Mouse (Mus musculus) hindbrain, embryonic 12.5 days (tissue): ENCODE measurements at regions not wholly inside any gene's neighbourhood (a gene's known extent, or its start where the extent isn't known, plus 50 kb on each side); places are given as distances from the start of the nearest gene placed in this dataset.

ENCODE experiments used
- ATAC-seq: fragments of 200-750 bp; cut with Nextera tagmentation; 2 replicates; pipeline ENCODE4 v1.8.0; 2017; ENCODE audit warnings: moderate TSS enrichment; ENCODE audit not compliant: low FRiP score
- H3K27ac ChIP-seq: fragments of 300-500 bp; sonication (generic); 2 replicates; pipeline ENCODE4 v1.5.1; 2016; ENCODE audit warnings: mild to moderate bottlenecking
- H3K27me3 ChIP-seq: fragments of 300-500 bp; sonication (generic); 2 replicates; pipeline ENCODE4 v1.6.1; 2016; ENCODE audit warnings: mild to moderate bottlenecking
- H3K36me3 ChIP-seq: fragments of 300-500 bp; sonication (generic); 2 replicates; pipeline ENCODE4 v1.6.1; 2016; ENCODE audit warnings: mild to moderate bottlenecking
- H3K4me1 ChIP-seq: fragments of 300-500 bp; sonication (generic); 2 replicates; pipeline ENCODE4 v1.6.1; 2016
- H3K4me2 ChIP-seq: fragments of 300-500 bp; sonication (generic); replicated peaks from 2 replicates; pipeline ENCODE4 v1.6.1; 2016; ENCODE audit warnings: mild to moderate bottlenecking
- H3K4me3 ChIP-seq: fragments of 300-500 bp; sonication (generic); 2 replicates; pipeline ENCODE4 v1.5.1; 2016; ENCODE audit warnings: mild to moderate bottlenecking
- H3K9ac ChIP-seq: fragments of 300-500 bp; sonication (generic); 2 replicates; pipeline ENCODE4 v1.6.1; 2016; ENCODE audit warnings: mild to moderate bottlenecking, moderate library complexity
- H3K9me3 ChIP-seq: fragments of 300-500 bp; sonication (generic); replicated peaks from 2 replicates; pipeline ENCODE4 v1.6.1; 2016; ENCODE audit warnings: mild to moderate bottlenecking
- WGBS: fragments of 180-500 bp; shearing (Covaris S2); methylation state at CpG from one replicate; pipeline ENCODE4 v1.1.7; 2016; 5-methylcytosine and 5-hydroxymethylcytosine counted together

- WGBS, result 74% methylated on average over 8 of the region's 8 CpGs
- Histone ChIP-seq H3K4me3 (no peak overlapping the region), H3K9me3 (peaks cover 62% of the 10 kb centered on the region), H3K36me3 (no peaks in the 10 kb centered on the region), H3K27me3 (peaks cover 3% of the 10 kb centered on the region; the same call in 1 of the 2 replicates), H3K9ac (no peak overlapping the region), H3K4me2 (no peak overlapping the region), H3K27ac (no peak overlapping the region), H3K4me1 (0 out of 2 replicates have a peak, but pooled peaks cover 4% of the 10 kb centered on the region)
- no peak for ATAC-seq
These were observed 61.1 kb downstream of the Rtl1 start for GRCm38 (mm10) chr12:109539046-109539445.

GRCm38 (mm10) chr12:109538641-109539040 lies 61.5 kb downstream of the Rtl1 start:
- H3K9me3 ChIP-seq, result peaks cover 62% of the 10 kb centered on the region
- no peak overlapping the region for H3K4me2 ChIP-seq
- no peak overlapping the region for H3K4me3 ChIP-seq
- H3K9ac ChIP-seq, result no peak overlapping the region
- no peak for ATAC-seq
- H3K36me3 ChIP-seq, result no peaks in the 10 kb centered on the region
- H3K4me1 ChIP-seq, result 0 out of 2 replicates have a peak, but pooled peaks cover 4% of the 10 kb centered on the region
- WGBS, result 79% methylated on average over 3 of the region's 3 CpGs
- peaks cover 3% of the 10 kb centered on the region; the same call in 1 of the 2 replicates for H3K27me3 ChIP-seq
- no peak overlapping the region for H3K27ac ChIP-seq

DNA sequence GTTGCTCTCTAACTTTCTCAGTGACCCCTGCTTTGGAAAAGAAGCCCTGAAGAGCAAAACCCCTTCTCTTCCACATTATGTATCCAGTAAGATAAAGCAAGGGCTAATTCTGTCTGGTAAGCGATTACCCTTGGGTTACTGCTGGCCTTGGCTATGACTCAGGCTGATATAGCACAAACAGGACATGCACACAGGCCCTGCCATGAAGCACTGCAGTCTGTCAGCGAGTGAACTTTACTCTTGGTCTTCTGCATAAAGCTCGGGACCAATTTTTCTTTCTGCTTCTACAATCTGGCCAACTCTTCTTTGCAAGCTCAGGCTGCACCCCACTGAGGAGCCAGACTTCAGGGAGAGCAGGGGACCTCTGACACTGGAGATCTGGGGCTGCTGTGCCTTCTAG lies 63.6 kb downstream of the Rtl1 start:
- no peaks in the 10 kb centered on the region for H3K36me3 ChIP-seq
- H3K4me1 ChIP-seq, result peaks cover 10% of the 10 kb centered on the region; the same call in 1 of the 2 replicates
- 88% methylated on average over 3 of the region's 3 CpGs for WGBS
- H3K4me3 ChIP-seq, result no peak overlapping the region
- H3K9me3 ChIP-seq, result peaks cover 41% of the 10 kb centered on the region
- ATAC-seq, result no peak
- no peak overlapping the region for H3K9ac ChIP-seq
- H3K27me3 ChIP-seq, result peaks cover 8% of the 10 kb centered on the region; the same call in 1 of the 2 replicates
- H3K4me2 ChIP-seq, result no peak overlapping the region
- H3K27ac ChIP-seq, result no peak overlapping the region

GRCm38 (mm10) chr12:109532392-109532791 lies 67.7 kb downstream of the Rtl1 start:
- WGBS, result 57% methylated on average over 8 of the region's 8 CpGs
- peaks cover 19% of the 10 kb centered on the region for H3K4me1 ChIP-seq
- H3K4me2 ChIP-seq, result no peak overlapping the region
- ATAC-seq, result no peak
- no peak overlapping the region for H3K4me3 ChIP-seq
- no peak overlapping the region for H3K9ac ChIP-seq
- peaks cover 11% of the 10 kb centered on the region for H3K27me3 ChIP-seq
- no peaks in the 10 kb centered on the region; the same call in 1 of the 2 replicates for H3K36me3 ChIP-seq
- H3K9me3 ChIP-seq, result peaks cover 33% of the 10 kb centered on the region
- no peak overlapping the region for H3K27ac ChIP-seq

DNA sequence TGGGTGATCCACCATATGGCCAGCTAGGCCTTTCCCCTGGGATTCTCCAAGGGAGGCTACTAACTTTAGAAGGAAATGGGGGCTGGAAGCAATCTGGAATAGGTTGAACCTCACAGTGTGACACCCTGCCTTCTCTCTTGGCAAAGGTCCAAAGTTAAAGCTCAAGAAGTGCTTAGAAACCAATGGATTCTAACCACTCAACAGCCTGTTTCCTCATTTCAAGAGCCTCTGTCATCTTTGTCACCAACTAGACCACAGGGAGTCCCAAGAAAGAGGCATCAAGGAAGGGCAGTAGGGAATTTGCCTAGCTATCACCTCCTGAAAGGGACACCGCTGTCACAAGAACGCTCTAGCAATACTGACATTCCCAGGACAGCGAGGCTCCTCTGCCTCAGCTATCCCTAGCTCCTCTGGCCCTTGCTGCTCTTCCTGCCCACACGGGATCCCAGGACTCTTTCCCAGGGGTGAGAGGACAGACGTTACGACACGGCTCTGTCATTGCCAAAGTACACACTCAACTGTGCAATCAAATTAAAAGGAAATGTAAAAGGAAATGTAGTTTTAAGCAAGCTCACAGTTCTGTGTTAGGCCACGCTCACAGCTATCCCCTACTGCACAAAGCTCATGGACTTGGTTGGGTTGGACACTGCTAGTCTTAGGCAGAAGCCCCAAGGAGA lies 68.6 kb downstream of the Rtl1 start:
- Histone ChIP-seq H3K27me3 (peaks cover 13% of the 10 kb centered on the region), H3K4me2 (no peak overlapping the region), H3K36me3 (no peaks in the 10 kb centered on the region; the same call in 1 of the 2 replicates), H3K4me3 (no peak overlapping the region), H3K27ac (no peak overlapping the region), H3K9ac (no peak overlapping the region), H3K9me3 (peaks cover 40% of the 10 kb centered on the region), H3K4me1 (peaks cover 19% of the 10 kb centered on the region)
- 83% methylated on average over 8 of the region's 8 CpGs for WGBS
- ATAC-seq, result no peak

DNA sequence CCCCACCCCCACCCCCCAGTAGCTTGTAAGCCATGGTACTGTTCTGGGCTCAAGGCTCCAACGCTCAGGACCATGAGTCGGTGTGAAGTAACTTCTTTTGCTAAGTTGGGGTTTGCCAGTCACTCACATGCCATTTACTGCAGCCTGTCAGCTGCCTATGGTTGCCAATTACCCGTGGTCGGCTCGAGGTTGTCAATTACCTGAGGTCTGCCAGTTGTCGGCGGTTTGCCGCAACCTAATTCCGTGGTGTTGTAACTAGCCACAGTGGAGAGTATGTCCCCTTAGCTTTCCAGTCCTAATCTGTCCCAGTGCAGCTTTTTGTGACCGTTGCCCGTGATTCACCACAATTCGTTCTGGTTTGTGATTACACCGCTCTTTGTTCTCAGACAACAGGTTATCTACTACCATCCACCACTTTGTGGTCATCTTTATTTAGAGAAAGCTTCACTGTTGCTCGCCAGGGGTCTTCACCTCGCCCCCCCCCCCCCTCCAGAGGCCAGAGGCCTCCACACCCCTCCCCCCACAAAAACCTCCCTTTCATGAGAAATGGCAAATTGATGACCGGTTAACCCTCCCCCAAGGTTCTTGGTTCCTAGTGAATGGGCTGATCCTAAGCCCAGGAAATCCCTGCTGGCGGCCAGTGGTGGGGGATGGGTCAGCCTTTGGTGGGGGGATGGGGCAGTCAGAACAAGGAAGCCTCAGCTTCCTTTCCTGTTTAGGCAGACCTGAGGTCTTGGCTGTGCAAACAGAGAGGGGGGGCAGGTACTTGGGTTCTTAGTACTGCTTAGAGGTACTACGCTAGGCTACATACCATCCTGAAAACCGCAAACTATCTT lies 69.7 kb downstream of the Rtl1 start:
- WGBS, result 54% methylated on average over 19 of the region's 19 CpGs
- no peak overlapping the region for H3K9ac ChIP-seq
- no peak overlapping the region for H3K4me3 ChIP-seq
- H3K4me2 ChIP-seq, result no peak overlapping the region
- H3K27me3 ChIP-seq, result peaks cover 16% of the 10 kb centered on the region
- H3K36me3 ChIP-seq, result no peaks in the 10 kb centered on the region; the same call in 1 of the 2 replicates
- H3K27ac ChIP-seq, result no peak overlapping the region
- peaks cover 47% of the 10 kb centered on the region for H3K9me3 ChIP-seq
- H3K4me1 ChIP-seq, result peaks cover 19% of the 10 kb centered on the region
- no peak for ATAC-seq

DNA sequence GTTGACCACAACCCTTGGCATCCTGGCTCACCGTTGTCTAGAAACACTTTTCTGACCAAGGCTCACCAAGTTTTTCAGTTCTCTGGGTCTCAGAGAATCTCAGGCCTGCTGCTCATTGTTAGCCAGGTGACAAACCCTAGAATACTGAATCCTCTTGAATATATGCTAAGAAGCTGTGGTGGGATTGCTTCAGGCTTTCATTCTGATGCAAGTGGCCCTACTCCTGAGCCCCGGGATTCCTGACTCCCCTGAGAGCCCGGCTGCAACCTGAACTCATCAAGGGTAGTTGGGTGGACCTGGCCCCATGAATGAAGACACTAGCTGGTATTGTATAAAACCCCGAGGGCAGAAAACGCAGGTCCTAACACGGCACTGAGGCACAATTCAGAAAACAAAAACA lies 70.6 kb downstream of the Rtl1 start:
- H3K4me3 ChIP-seq, result no peak overlapping the region
- H3K27ac ChIP-seq, result no peak overlapping the region
- H3K4me1 ChIP-seq, result peaks cover 15% of the 10 kb centered on the region
- H3K4me2 ChIP-seq, result no peak overlapping the region
- ATAC-seq, result no peak
- no peaks in the 10 kb centered on the region; the same call in 1 of the 2 replicates for H3K36me3 ChIP-seq
- H3K9me3 ChIP-seq, result peaks cover 47% of the 10 kb centered on the region
- 53% methylated on average over 6 of the region's 6 CpGs for WGBS
- no peak overlapping the region for H3K9ac ChIP-seq
- H3K27me3 ChIP-seq, result peaks cover 16% of the 10 kb centered on the region

DNA sequence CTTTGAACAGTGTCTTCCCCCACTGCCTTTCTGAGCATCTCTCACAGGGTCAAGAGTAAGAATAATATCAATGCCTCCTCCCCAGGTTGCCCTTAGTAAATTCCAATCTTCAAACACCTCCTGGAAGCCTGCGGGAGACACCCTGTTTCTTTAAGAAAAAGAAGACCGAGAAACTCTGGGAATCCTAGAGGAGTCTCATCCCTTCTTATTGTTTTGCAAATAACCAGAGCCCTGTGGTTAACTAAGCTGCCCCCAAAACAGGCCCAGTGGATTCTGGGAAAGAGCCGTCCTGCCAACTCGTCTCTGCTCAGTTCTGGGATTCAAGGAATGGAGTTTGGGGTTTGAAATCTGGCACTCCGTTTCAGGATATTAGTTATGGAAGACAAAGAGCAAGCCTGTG lies 71.2 kb downstream of the Rtl1 start:
- Histone ChIP-seq H3K27ac (no peak overlapping the region), H3K36me3 (no peaks in the 10 kb centered on the region; the same call in 1 of the 2 replicates), H3K9me3 (peaks cover 47% of the 10 kb centered on the region), H3K4me3 (no peak overlapping the region), H3K27me3 (peaks cover 16% of the 10 kb centered on the region), H3K9ac (no peak overlapping the region), H3K4me2 (no peak overlapping the region), H3K4me1 (peaks cover 15% of the 10 kb centered on the region)
- no peak for ATAC-seq
- 48% methylated on average over 5 of the region's 5 CpGs for WGBS

DNA sequence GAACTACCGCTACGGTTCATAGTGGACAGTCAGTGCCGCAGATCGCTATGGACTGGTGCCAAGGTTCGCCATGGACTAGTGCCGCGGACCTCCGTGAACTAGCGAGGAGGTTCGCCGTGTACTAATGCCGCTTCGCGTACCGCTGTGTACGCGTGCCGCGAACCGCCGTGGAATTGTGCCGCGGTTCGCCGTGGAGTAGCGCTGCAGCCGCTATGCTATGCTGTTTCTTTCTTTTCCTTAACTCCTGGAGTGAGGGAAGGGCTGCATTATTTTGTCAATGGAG lies 71.9 kb downstream of the Rtl1 start:
- ATAC-seq, result no peak
- Histone ChIP-seq H3K27me3 (peaks cover 16% of the 10 kb centered on the region), H3K9me3 (peaks cover 47% of the 10 kb centered on the region), H3K4me1 (peaks cover 15% of the 10 kb centered on the region), H3K9ac (peak overlapping the region; percentile 18; the same call in 1 of the 2 replicates), H3K36me3 (no peaks in the 10 kb centered on the region; the same call in 1 of the 2 replicates), H3K4me3 (peak overlapping the region; percentile 29), H3K4me2 (peak overlapping the region; percentile 50), H3K27ac (no peak overlapping the region)
- WGBS, result 59% methylated on average over 27 of the region's 27 CpGs

GRCm38 (mm10) chr12:109527414-109528262 lies 72.5 kb downstream of the Rtl1 start:
- Histone ChIP-seq H3K27me3 (peaks cover 16% of the 10 kb centered on the region), H3K4me2 (peak overlapping the region; percentile 50), H3K9ac (peak overlapping the region; percentile 18; the same call in 1 of the 2 replicates), H3K27ac (no peak overlapping the region), H3K9me3 (peaks cover 47% of the 10 kb centered on the region), H3K36me3 (no peaks in the 10 kb centered on the region; the same call in 1 of the 2 replicates), H3K4me3 (peak overlapping the region; percentile 29), H3K4me1 (peaks cover 15% of the 10 kb centered on the region)
- ATAC-seq, result no peak
- 55% methylated on average over 29 of the region's 29 CpGs for WGBS

- H3K4me3 ChIP-seq, result no peak overlapping the region
- H3K27me3 ChIP-seq, result peaks cover 10% of the 10 kb centered on the region; the same call in 1 of the 2 replicates
- H3K9me3 ChIP-seq, result peaks cover 42% of the 10 kb centered on the region
- H3K27ac ChIP-seq, result no peak overlapping the region
- no peak overlapping the region for H3K4me2 ChIP-seq
- H3K9ac ChIP-seq, result no peak overlapping the region
- WGBS, result 66% methylated on average over 9 of the region's 9 CpGs
- no peak for ATAC-seq
- peaks cover 4% of the 10 kb centered on the region; the same call in 1 of the 2 replicates for H3K4me1 ChIP-seq
- H3K36me3 ChIP-seq, result no peaks in the 10 kb centered on the region; the same call in 1 of the 2 replicates
These were observed 73.0 kb downstream of the Dlk1 start for GRCm38 (mm10) chr12:109525613-109526012.
